Mouse (Mus musculus): ENCODE measurements around the gene Gm20388.

Gm20388 gene

GRCm38 (mm10) chr8:121935341-121936294 is 2025.0 kb downstream of the Gm20388 start:
- intact Hi-C loops (cut with DNase I) = no loop called here

- intact Hi-C loops (cut with DNase I) = no loop called here
Measured at GRCm38 (mm10) chr8:121936391-121936790, 2025.8 kb downstream of the Gm20388 start.

- intact Hi-C loops (cut with DNase I) = no loop called here
Measured at GRCm38 (mm10) chr8:121938732-121939131, 2028.1 kb downstream of the Gm20388 start.

GRCm38 (mm10) chr8:121943057-121943540 is 2032.5 kb downstream of the Gm20388 start:
- intact Hi-C loops (cut with DNase I) = no loop called here

GRCm38 (mm10) chr8:121943716-121944115 is 2033.1 kb downstream of the Gm20388 start:
- intact Hi-C loops (cut with DNase I) = no loop called here

- intact Hi-C loops (cut with DNase I) = no loop called here
Measured at GRCm38 (mm10) chr8:121944831-121945230, 2034.2 kb downstream of the Gm20388 start, which contains the start of gene Car5a. Gene Car5a, minus strand, starts transcription at chr8:121944904.

GRCm38 (mm10) chr8:121946351-121946750 is 2035.7 kb downstream of the Gm20388 start:
- intact Hi-C loops (cut with DNase I) = no loop called here

- intact Hi-C loops (cut with DNase I) = no loop called here
Measured at GRCm38 (mm10) chr8:121947047-121947752, 2036.6 kb downstream of the Gm20388 start.

- intact Hi-C loops (cut with DNase I) = no loop called here
Measured at GRCm38 (mm10) chr8:121947753-121948141, 2037.1 kb downstream of the Gm20388 start.

- intact Hi-C loops (cut with DNase I) = no loop called here
Measured at GRCm38 (mm10) chr8:121948321-121949145, 2037.9 kb downstream of the Gm20388 start.

- intact Hi-C loops (cut with DNase I) = no loop called here
Measured at GRCm38 (mm10) chr8:121949222-121949800, 2038.7 kb downstream of the Gm20388 start, which contains the start of gene Banp. Gene Banp, plus strand, starts transcription at chr8:121949750.

- intact Hi-C loops (cut with DNase I) = no loop called here
Measured at GRCm38 (mm10) chr8:121949941-121950748, 2039.5 kb downstream of the Gm20388 start.

GRCm38 (mm10) chr8:121950749-121951655 is 2040.4 kb downstream of the Gm20388 start:
- intact Hi-C loops (cut with DNase I) = no loop called here

- intact Hi-C loops (cut with DNase I) = no loop called here
Measured at GRCm38 (mm10) chr8:121951656-121952009, 2041.0 kb downstream of the Gm20388 start.

- intact Hi-C loops (cut with DNase I) = no loop called here
Measured at GRCm38 (mm10) chr8:121952122-121952521, 2041.5 kb downstream of the Gm20388 start.

- intact Hi-C loops (cut with DNase I) = no loop called here
Measured at GRCm38 (mm10) chr8:121952800-121953199, 2042.2 kb downstream of the Gm20388 start.

- intact Hi-C loops (cut with DNase I) = no loop called here
Measured at GRCm38 (mm10) chr8:121953821-121954545, 2043.3 kb downstream of the Gm20388 start.

- intact Hi-C loops (cut with DNase I) = no loop called here
Measured at GRCm38 (mm10) chr8:121954981-121955555, 2044.4 kb downstream of the Gm20388 start.

Data from adrenal gland (tissue).